Mouse (Mus musculus): Measurements from ENCODE around the gene Foxd2.

DNA sequence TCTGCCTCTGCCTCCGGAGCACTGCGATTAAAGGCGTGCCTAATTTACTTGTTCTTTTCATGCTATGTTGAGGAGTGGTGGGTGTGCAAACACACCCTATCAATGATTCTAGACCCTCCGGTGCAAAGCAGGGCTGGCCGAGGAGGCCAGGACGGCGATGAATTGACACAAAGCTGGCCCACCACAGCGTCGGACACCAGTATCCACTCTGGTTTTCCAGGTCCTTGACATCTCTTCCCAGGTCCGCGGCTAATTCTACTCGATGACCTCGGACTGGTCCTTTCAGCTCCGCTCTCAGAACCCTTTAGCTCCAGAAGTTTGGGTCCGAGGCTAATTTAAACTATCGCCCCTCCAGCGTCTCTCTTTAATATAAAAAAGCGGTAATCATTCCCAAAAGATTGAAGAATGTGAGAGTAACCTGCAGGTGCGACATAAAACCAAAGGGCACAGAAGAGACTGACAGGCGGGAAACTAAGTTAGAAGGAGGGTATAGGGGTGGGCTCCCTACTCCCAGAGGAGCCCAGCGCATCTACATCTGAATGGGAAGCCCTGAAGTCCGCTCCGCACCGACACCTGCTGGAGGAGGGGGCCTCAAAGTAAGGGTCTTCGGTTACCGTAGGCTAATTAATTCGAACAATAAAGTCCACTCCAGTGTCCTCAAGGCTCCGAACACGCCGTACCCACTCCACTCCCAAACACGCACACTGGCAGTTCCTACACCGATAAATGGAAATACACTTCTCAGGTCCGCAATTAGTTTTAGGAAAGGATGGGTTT is 7.6 kb downstream of the Foxd2 start:
- TF ChIP-seq CTCF (IDR thresholded peaks at IDR 0.05; ENCODE audit: extremely low read depth, insufficient read depth, insufficient read length, insufficient replicate concordance) (no peak), POLR2A (IDR thresholded peaks at IDR 0.05; ENCODE audit: low read depth, low read length) (no peak)

All from spleen, adult 2 months (tissue).